Mouse (Mus musculus): ENCODE data around the gene 2310034C09Rik. TPM values are rescaled to one million over a fixed set of nuclear protein-coding genes. Genes with fewer than 3 reads are reported as not detected.
"Not testable (repeated sequence)": the region's sequence is repeated elsewhere in the genome, so short reads cannot be mapped to it uniquely, and the experiment has no call there.

The 2310034C09Rik gene
- not detected in 2 replicates for polyA plus RNA-seq (2016; fragmentation: Nextera tagmentation; extraction: Ambion mirVana)

- not testable (repeated sequence) for H3K4me2 ChIP-seq; H3K9ac ChIP-seq; ATAC-seq; H3K4me1 ChIP-seq; H3K27ac ChIP-seq; H3K36me3 ChIP-seq; H3K9me3 ChIP-seq (replicated peaks); H3K27me3 ChIP-seq (replicated peaks); H3K4me3 ChIP-seq
- 66% methylated on average over 3 of the region's 3 CpGs for WGBS (ENCODE audit: insufficient replicate concordance)
Observed at GRCm38 (mm10) chr16:88758547-88758946, at the start of gene 2310034C09Rik. TSS of gene 2310034C09Rik (plus strand) at chr16:88758847.

GRCm38 (mm10) chr16:88710757-88711156 is 47.9 kb upstream of the 2310034C09Rik start:
- 54% methylated on average over 4 of the region's 4 CpGs for WGBS (ENCODE audit: insufficient replicate concordance)
- Histone ChIP-seq H3K27ac (no peak overlapping the region), H3K4me3 (no peak overlapping the region), H3K4me1 (no peaks in the 10 kb centered on the region), H3K9me3 (replicated peaks) (no peaks in the 10 kb centered on the region), H3K4me2 (no peak overlapping the region), H3K9ac (no peak overlapping the region), H3K36me3 (no peaks in the 10 kb centered on the region), H3K27me3 (replicated peaks) (no peaks in the 10 kb centered on the region)
- ATAC-seq, result no peak

- no peak overlapping the region for H3K9ac ChIP-seq
- no peaks in the 10 kb centered on the region for H3K36me3 ChIP-seq
- no peaks in the 10 kb centered on the region for H3K4me1 ChIP-seq
- 67% methylated on average over 6 of the region's 6 CpGs for WGBS (ENCODE audit: insufficient replicate concordance)
- no peak for ATAC-seq
- H3K4me2 ChIP-seq, result no peak overlapping the region
- no peak overlapping the region for H3K27ac ChIP-seq
- H3K27me3 ChIP-seq (replicated peaks), result no peaks in the 10 kb centered on the region
- no peak overlapping the region for H3K4me3 ChIP-seq
- H3K9me3 ChIP-seq (replicated peaks), result no peaks in the 10 kb centered on the region
Observed at GRCm38 (mm10) chr16:88711245-88711644, 47.4 kb upstream of the 2310034C09Rik start.

- H3K27ac ChIP-seq, result no peak overlapping the region
- no peaks in the 10 kb centered on the region for H3K27me3 ChIP-seq (replicated peaks)
- no peak overlapping the region for H3K4me3 ChIP-seq
- H3K4me2 ChIP-seq, result no peak overlapping the region
- no peaks in the 10 kb centered on the region for H3K9me3 ChIP-seq (replicated peaks)
- no peak overlapping the region for H3K9ac ChIP-seq
- H3K4me1 ChIP-seq, result no peaks in the 10 kb centered on the region
- ATAC-seq, result no peak
- H3K36me3 ChIP-seq, result no peaks in the 10 kb centered on the region
Observed at GRCm38 (mm10) chr16:88716549-88716948, 42.1 kb upstream of the 2310034C09Rik start.

- Histone ChIP-seq H3K9ac (no peak overlapping the region), H3K4me3 (no peak overlapping the region), H3K9me3 (replicated peaks) (no peaks in the 10 kb centered on the region), H3K4me1 (no peaks in the 10 kb centered on the region), H3K4me2 (no peak overlapping the region), H3K27ac (no peak overlapping the region), H3K36me3 (no peaks in the 10 kb centered on the region), H3K27me3 (replicated peaks) (no peaks in the 10 kb centered on the region)
- WGBS (ENCODE audit: insufficient replicate concordance), result 36% methylated on average over 1 of the region's 1 CpGs
- ATAC-seq, result no peak
Observed at GRCm38 (mm10) chr16:88720031-88720430, 38.6 kb upstream of the 2310034C09Rik start.

GRCm38 (mm10) chr16:88728812-88729275 is 29.8 kb upstream of the 2310034C09Rik start, which contains the start of gene Krtap13-1:
TSS of gene Krtap13-1 (plus strand) at chr16:88728862.
- H3K27me3 ChIP-seq (replicated peaks), result no peaks in the 10 kb centered on the region
- ATAC-seq, result no peak
- no peaks in the 10 kb centered on the region for H3K9me3 ChIP-seq (replicated peaks)
- no peaks in the 10 kb centered on the region for H3K4me1 ChIP-seq
- no peaks in the 10 kb centered on the region for H3K36me3 ChIP-seq
- H3K4me2 ChIP-seq, result no peak within 1 kb of the TSS
- no peak within 1 kb of the TSS for H3K9ac ChIP-seq
- 63% methylated on average over 4 of the region's 4 CpGs for WGBS (ENCODE audit: insufficient replicate concordance)
- no peak within 1 kb of the TSS for H3K27ac ChIP-seq
- no peak within 1 kb of the TSS for H3K4me3 ChIP-seq

- WGBS (ENCODE audit: insufficient replicate concordance), result 64% methylated on average over 2 of the region's 2 CpGs
- no peaks in the 10 kb centered on the region for H3K27me3 ChIP-seq (replicated peaks)
Observed at GRCm38 (mm10) chr16:88735391-88735790, 23.3 kb upstream of the 2310034C09Rik start.

GRCm38 (mm10) chr16:88744750-88745340 is 13.8 kb upstream of the 2310034C09Rik start:
- Histone ChIP-seq H3K36me3 (no peaks in the 10 kb centered on the region), H3K9me3 (replicated peaks) (no peaks in the 10 kb centered on the region), H3K27me3 (replicated peaks) (no peaks in the 10 kb centered on the region), H3K27ac (no peak overlapping the region), H3K4me1 (no peaks in the 10 kb centered on the region), H3K4me2 (no peak overlapping the region), H3K4me3 (no peak overlapping the region), H3K9ac (no peak overlapping the region)
- no peak for ATAC-seq
- WGBS (ENCODE audit: insufficient replicate concordance), result 57% methylated on average over 4 of the region's 4 CpGs

More at GRCm38 (mm10) chr16:88735391-88735790, 23.3 kb upstream of the 2310034C09Rik start:
- H3K4me3 ChIP-seq, result no peak overlapping the region
- no peak overlapping the region for H3K9ac ChIP-seq
- no peaks in the 10 kb centered on the region for H3K36me3 ChIP-seq
- H3K4me2 ChIP-seq, result no peak overlapping the region
- ATAC-seq, result no peak
- H3K9me3 ChIP-seq (replicated peaks), result no peaks in the 10 kb centered on the region
- no peak overlapping the region for H3K27ac ChIP-seq
- H3K4me1 ChIP-seq, result no peaks in the 10 kb centered on the region

- H3K4me2 ChIP-seq, result no peak overlapping the region
- no peak for ATAC-seq
Observed at GRCm38 (mm10) chr16:88747943-88748342, 10.7 kb upstream of the 2310034C09Rik start.

GRCm38 (mm10) chr16:88751535-88751934 is 7.1 kb upstream of the 2310034C09Rik start, which contains the start of gene Krtap13:
TSS of gene Krtap13 (minus strand) at chr16:88751635.
- 54% methylated on average over 3 of the region's 3 CpGs for WGBS (ENCODE audit: insufficient replicate concordance)
- not testable (repeated sequence) for H3K27ac ChIP-seq; H3K9me3 ChIP-seq (replicated peaks); H3K27me3 ChIP-seq (replicated peaks); H3K4me3 ChIP-seq; ATAC-seq; H3K36me3 ChIP-seq; H3K4me2 ChIP-seq; H3K9ac ChIP-seq; H3K4me1 ChIP-seq

More at GRCm38 (mm10) chr16:88747943-88748342, 10.7 kb upstream of the 2310034C09Rik start:
- H3K9me3 ChIP-seq (replicated peaks), result no peaks in the 10 kb centered on the region
- H3K4me1 ChIP-seq, result no peaks in the 10 kb centered on the region
- no peak overlapping the region for H3K27ac ChIP-seq
- H3K4me3 ChIP-seq, result no peak overlapping the region
- WGBS (ENCODE audit: insufficient replicate concordance), result 65% methylated on average over 4 of the region's 4 CpGs
- H3K27me3 ChIP-seq (replicated peaks), result no peaks in the 10 kb centered on the region
- no peaks in the 10 kb centered on the region for H3K36me3 ChIP-seq
- no peak overlapping the region for H3K9ac ChIP-seq

- Histone ChIP-seq H3K4me2 (no peak within 1 kb of the TSS), H3K27me3 (replicated peaks) (no peaks in the 10 kb centered on the region), H3K27ac (no peak within 1 kb of the TSS), H3K9ac (no peak within 1 kb of the TSS), H3K9me3 (replicated peaks) (no peaks in the 10 kb centered on the region), H3K36me3 (no peaks in the 10 kb centered on the region), H3K4me1 (no peaks in the 10 kb centered on the region), H3K4me3 (no peak within 1 kb of the TSS)
- 42% methylated on average over 2 of the region's 2 CpGs for WGBS (ENCODE audit: insufficient replicate concordance)
- no peak for ATAC-seq
Observed at GRCm38 (mm10) chr16:88774106-88774505, 15.5 kb downstream of the 2310034C09Rik start, which contains the start of gene 2310057N15Rik. TSS of gene 2310057N15Rik (minus strand) at chr16:88774206.

GRCm38 (mm10) chr16:88777596-88777995 is 18.9 kb downstream of the 2310034C09Rik start, which contains the start of gene Gm5965:
TSS of gene Gm5965 (plus strand) at chr16:88777896.
- no peak for ATAC-seq
- H3K27ac ChIP-seq, result no peak within 1 kb of the TSS
- no peaks in the 10 kb centered on the region for H3K36me3 ChIP-seq
- H3K9ac ChIP-seq, result no peak within 1 kb of the TSS
- no peaks in the 10 kb centered on the region for H3K4me1 ChIP-seq
- WGBS (ENCODE audit: insufficient replicate concordance), result 73% methylated on average over 6 of the region's 6 CpGs
- H3K27me3 ChIP-seq (replicated peaks), result no peaks in the 10 kb centered on the region
- H3K9me3 ChIP-seq (replicated peaks), result no peaks in the 10 kb centered on the region
- H3K4me2 ChIP-seq, result no peak within 1 kb of the TSS
- no peak within 1 kb of the TSS for H3K4me3 ChIP-seq

Data from liver, embryonic 12.5 days (tissue).